Mouse (Mus musculus): ENCODE results near the gene Clasp2. TPM values are rescaled to one million over a fixed set of nuclear protein-coding genes. Genes with fewer than 3 reads are reported as not detected.
"Not testable (repeated sequence)": the region's sequence is repeated elsewhere in the genome, so short reads cannot be mapped to it uniquely, and the experiment has no call there.

Clasp2 gene
- total RNA-seq, 1 experiment from 2014 or later, result 42.2 TPM

DNA sequence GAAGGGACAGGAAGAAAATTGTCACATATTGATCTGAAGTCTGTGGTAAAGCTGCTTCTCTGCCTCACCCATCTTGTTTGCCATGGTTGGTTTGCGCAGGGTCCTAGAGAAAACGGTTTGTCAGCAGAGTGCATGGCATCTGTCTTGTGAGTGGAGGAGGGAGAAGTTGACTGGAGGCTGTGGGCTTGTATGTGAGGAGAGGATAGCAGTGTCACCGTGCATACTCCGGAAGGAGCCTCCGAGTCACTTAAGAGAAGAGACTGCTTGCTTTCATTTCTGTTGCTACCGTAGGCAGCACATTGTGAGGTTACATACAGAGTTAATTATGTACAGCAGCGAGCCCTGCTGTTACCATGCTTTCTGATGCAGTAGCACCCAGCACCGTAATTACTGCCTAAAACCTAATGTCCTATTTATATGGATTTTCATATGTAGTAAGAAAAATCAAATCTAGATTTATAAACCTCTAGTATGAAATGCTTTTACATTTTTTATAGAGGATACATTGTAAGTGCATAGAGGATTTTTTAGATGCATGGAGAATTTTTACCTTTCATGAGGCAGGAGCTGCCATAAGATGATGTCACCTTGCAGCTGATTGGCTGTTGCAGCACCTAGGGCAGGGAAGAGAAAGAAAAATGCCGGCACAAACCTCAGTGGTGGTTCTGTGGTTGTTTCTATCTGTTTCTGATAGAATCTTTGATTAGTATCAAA, 70.8 kb downstream of the Clasp2 start:
- peak; percentile 93 for ATAC-seq (replicated peaks; ENCODE audit: low read depth, poor library complexity, severe bottlenecking)

GRCm38 (mm10) chr9:113812671-113813001, 71.4 kb downstream of the Clasp2 start:
- ATAC-seq (replicated peaks; ENCODE audit: low read depth, poor library complexity, severe bottlenecking), result no peak

- no peak for ATAC-seq (replicated peaks; ENCODE audit: low read depth, poor library complexity, severe bottlenecking)
Measured at GRCm38 (mm10) chr9:113813086-113813485, 71.8 kb downstream of the Clasp2 start.

- no peak for ATAC-seq (replicated peaks; ENCODE audit: low read depth, poor library complexity, severe bottlenecking)
Measured at GRCm38 (mm10) chr9:113815836-113816235, 74.6 kb downstream of the Clasp2 start.

- no peak for ATAC-seq (replicated peaks; ENCODE audit: low read depth, poor library complexity, severe bottlenecking)
Measured at GRCm38 (mm10) chr9:113822150-113822549, 80.9 kb downstream of the Clasp2 start.

GRCm38 (mm10) chr9:113828719-113829118, 87.4 kb downstream of the Clasp2 start:
- no peak for ATAC-seq (replicated peaks; ENCODE audit: low read depth, poor library complexity, severe bottlenecking)

DNA sequence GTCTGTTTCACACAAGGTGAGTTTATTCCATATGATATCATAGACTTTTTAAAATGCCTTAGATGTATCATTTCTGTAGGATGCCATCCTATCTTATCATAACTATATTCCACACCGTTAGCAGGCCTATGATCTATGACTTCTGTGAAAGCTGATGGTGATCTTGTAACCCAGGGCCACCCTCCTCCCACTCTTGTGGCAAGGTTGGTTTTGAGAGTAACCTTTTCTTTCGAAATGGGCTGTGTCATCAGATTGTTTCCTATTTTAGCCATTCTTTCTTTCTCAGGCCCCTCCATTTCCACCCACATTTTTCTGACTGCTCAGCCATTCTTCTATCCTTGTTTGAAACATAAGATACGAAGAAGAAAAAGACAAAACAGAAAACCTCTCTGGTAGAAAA, 88.9 kb downstream of the Clasp2 start:
- ATAC-seq (replicated peaks; ENCODE audit: low read depth, poor library complexity, severe bottlenecking), result no peak

- no peak for ATAC-seq (replicated peaks; ENCODE audit: low read depth, poor library complexity, severe bottlenecking)
Measured at GRCm38 (mm10) chr9:113833481-113833880, 92.2 kb downstream of the Clasp2 start.

DNA sequence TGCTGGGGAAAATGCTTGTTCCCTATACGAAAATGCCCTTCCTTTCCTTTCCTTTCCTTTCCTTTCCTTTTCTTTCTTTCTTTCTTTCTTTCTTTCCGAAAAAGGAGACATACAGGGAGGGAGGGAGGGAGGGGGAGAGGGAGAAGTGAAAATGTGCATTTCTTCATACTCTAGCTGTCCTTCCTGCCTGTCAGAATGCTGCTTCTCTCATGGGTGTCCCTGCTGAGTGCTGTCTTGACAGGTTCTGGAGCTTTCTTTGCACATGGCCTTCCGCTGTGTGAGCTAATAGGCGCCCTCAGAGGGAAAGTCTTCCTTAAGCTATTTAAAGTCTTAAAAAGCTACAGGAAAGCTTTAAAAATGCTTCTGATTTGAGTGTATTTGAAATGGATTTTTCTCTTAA, 95.7 kb downstream of the Clasp2 start:
- ATAC-seq (replicated peaks; ENCODE audit: low read depth, poor library complexity, severe bottlenecking), result no peak

- ATAC-seq (replicated peaks; ENCODE audit: low read depth, poor library complexity, severe bottlenecking), result no peak
Measured at GRCm38 (mm10) chr9:113837461-113837860, 96.2 kb downstream of the Clasp2 start.

DNA sequence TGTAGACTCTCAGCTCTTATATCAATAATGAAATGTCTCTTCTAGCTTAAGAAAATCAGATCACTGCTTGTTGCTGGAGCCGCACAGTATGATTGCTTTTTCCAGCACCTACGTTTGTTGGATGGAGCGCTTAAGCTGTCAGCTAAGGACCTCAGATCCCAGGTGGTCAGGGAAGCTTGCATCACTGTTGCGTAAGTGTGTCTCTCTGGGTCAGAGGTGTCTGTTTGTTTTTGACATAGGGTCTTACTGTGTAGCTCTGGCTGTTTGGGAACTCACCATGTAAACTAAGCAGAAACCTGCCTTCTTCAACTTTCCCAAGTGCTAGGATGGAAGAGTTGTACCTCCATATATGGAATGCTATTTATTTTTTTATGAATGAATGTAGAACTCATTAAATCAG, 102.8 kb downstream of the Clasp2 start:
- ATAC-seq (replicated peaks; ENCODE audit: low read depth, poor library complexity, severe bottlenecking), result no peak

GRCm38 (mm10) chr9:113855441-113855840, 114.2 kb downstream of the Clasp2 start:
- no peak for ATAC-seq (replicated peaks; ENCODE audit: low read depth, poor library complexity, severe bottlenecking)

DNA sequence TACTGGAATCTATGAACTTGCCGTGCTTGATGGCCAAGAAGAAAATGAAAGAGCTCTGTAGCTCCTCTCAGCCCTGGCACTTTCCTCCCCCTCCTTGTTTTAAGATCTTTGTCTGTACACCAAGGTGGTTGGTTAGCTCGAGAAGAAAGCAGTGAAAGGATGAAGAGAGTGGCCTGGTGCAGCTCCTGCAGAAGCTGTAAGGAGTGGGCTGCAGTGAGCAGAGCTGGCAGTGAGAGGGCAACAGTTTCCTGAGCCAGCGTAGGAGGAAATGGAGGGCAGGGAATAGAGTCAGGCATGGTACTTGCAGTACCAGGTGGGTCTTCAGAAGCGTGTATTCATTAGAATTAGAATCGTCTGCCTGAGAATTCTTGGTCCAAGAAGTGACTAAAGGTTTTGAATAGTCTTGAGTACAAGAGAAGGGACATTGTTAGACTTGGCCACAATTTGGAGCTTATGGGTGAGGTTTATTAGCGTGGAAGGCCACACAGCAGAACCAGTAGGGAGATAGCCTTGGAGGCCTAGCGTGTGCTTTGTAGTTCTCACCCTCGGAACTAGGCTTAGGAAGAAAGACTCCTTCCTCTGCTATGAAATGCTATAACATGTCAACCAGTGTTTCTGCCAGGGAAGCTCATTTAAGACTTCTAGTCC, 116.1 kb downstream of the Clasp2 start:
- ATAC-seq (replicated peaks; ENCODE audit: low read depth, poor library complexity, severe bottlenecking), result no peak

DNA sequence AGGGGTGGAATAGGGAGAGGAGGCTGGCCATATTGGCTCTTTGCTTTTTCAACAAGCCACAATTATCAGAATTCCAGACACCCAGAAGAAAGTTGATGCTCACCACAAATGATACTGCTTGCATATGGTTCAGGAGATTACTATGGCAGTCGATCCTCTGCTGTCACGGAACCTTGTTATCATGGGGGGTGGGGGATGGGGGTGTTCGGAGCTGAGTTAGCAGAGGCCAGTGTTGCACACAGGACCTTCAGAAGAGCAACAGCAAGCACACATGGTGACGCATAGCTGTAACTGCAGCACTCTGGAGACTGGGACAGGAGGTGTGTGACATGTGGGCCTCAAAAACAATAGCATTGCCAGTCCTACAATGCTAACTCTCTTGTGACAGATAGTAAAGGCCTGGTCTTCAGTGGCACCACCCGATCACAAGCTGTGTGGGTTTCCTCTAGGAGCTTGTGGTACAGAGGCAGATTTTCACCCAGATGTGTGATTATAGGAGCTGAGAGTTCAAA, 116.7 kb downstream of the Clasp2 start:
- ATAC-seq (replicated peaks; ENCODE audit: low read depth, poor library complexity, severe bottlenecking), result peak; percentile 70

DNA sequence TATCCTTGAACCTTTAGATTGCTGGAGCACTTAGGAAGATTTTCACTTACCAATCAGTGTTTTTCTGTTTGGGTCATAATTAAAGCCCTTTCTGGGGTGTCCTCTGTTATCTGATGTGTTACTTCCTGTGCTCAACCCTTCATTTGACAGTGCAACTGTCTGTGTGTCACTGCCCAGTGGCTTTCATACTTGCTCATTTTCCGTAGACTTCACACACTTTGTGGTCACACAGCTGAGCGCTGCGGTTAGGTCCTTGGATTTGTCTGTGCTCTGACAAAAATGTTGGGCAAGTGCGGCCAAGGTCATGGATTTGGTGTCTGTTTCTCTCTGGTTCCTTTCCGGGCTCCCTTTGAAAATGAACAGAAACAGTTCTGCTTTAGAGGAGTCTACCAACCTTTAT, 118.1 kb downstream of the Clasp2 start:
- ATAC-seq (replicated peaks; ENCODE audit: low read depth, poor library complexity, severe bottlenecking), result peak; percentile 69

DNA sequence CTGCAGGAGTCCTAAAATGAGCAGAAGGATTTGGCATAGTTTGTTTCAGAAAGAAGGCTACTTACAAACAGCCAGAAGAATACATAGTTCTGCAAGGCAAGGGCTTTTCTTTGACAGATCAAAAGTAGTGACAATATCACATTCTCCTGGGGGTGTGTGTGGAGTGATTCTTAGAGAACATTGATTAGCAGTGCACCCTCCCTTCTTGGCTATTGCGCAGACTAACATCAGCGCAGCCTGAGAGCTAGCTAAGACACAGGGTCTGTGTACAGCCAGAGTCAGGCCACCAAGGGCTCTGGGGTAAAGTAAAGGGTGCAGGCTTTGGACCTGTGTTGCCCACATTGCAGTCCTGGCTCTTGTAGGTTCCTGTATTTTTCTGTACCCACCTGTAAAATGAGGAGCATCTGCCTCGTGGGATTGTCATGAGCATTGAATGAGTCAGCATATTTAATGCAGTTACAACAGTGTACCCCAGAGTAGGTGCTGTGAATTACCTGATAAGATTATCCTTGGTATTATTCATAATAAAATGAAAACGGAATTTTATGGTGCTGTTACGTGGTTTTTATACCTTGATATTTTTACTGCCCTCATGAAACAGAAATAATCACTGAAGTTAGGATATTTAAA, 122.2 kb downstream of the Clasp2 start:
- peak; percentile 48 for ATAC-seq (replicated peaks; ENCODE audit: low read depth, poor library complexity, severe bottlenecking)

DNA sequence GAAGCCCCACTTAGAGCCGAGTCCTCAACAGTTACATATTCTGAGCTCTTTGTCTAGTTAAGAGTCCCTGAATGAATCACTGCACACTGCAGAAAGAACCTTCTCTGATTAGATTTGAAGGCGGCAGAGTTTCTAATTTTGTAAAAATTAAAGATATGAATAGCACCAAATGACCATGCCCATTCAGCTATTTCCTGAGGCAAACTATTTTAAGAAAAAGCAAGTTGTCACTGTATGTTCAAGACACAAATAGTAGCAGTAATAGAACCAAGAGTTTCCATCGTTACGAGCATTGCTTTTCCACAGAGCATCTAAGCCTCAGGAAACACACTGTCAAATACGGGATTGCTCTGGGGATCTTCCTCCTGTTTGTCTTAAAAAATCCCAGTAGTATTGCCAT, 126.7 kb downstream of the Clasp2 start:
- no peak for ATAC-seq (replicated peaks; ENCODE audit: low read depth, poor library complexity, severe bottlenecking)

DNA sequence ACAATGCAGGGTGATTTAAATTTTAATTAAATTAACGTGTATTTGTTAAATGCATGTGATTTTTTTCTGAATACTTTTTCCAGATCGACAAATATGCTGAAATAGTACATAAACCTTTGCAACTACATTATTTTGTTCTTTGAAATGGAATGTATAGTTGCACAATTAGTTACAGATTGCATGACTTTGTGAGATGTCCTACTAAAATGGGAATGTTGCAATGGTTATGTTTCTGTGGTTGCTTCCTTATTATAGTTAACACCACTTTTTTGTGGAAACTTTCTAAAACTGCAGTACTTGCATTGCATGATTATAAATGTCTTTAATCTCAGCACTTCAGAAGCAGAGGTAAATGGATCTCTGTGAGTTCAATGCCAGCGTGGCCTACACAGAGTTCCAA, 153.6 kb downstream of the Clasp2 start:
- ATAC-seq (replicated peaks; ENCODE audit: low read depth, poor library complexity, severe bottlenecking), result no peak

DNA sequence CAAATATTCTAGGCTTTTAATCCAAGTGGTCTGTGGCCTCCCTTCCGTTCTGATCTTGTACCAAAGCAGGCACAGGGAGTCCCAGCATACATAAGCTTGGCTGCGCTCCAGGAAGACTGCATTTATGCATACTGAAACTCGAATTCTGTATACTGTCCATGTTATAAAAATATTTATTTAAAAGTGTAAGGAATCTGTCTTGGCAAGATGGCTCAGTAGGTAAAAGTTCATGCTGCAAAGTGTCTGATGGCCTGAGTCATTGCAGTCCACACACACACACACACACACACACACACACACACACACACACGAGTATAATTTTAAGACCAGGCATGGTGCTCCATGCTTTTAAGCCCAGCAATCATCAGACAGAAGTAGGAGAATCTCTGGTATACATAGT, 161.9 kb downstream of the Clasp2 start:
- no peak for ATAC-seq (replicated peaks; ENCODE audit: low read depth, poor library complexity, severe bottlenecking)

GRCm38 (mm10) chr9:113904315-113904714, 163.0 kb downstream of the Clasp2 start:
- ATAC-seq (replicated peaks; ENCODE audit: low read depth, poor library complexity, severe bottlenecking), result not testable (repeated sequence)

DNA sequence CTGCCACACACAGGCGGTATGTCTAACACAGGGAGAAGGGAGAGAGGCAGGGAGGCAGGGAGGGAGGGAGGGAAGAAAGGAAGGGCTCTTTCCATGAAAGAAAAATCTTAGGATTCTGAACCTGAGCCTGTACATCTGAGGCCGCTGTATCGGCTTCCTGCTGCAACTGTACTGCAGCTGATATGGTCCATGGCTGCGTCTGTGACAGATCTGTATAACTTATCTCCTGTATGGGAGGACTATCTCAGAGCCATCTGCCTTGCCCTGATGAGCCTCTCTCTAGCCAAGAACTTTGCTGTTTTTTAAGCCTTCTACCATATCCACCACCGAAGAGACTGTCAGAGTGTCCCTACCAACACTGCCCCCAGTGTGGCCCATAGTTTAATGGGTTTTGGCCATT, 174.5 kb downstream of the Clasp2 start:
- ATAC-seq (replicated peaks; ENCODE audit: low read depth, poor library complexity, severe bottlenecking), result no peak; the same call in 1 of the 2 replicates

All from common myeloid progenitor, adult 5-6 weeks (primary cell).